Mouse (Mus musculus) liver, embryonic 11.5 days (tissue): ENCODE results near the gene Iqcf3. TPM values are rescaled to one million over a fixed set of nuclear protein-coding genes. Genes with fewer than 3 reads are reported as not detected.

Source experiments
- ATAC-seq: fragments of 200-750 bp; cut with Nextera tagmentation; replicated peaks from 2 replicates; pipeline ENCODE4 v1.8.0; 2017; ENCODE audit warnings: moderate number of reproducible peaks, mild to moderate bottlenecking, moderate TSS enrichment, moderate library complexity; ENCODE audit not compliant: low FRiP score
- DNase-seq: peaks from one replicate; pipeline ENCODE4 v3.0.0-alpha.2; 2017; ENCODE audit warnings: low spot score
- H3K27ac ChIP-seq: fragments of 300-500 bp; sonication (generic); 2 replicates; pipeline ENCODE4 v1.5.1; 2014; ENCODE audit warnings: mild to moderate bottlenecking, low read depth, low read length, control low read depth
- H3K27me3 ChIP-seq: fragments of 300-500 bp; sonication (generic); replicated peaks from 2 replicates; pipeline ENCODE4 v1.6.1; 2014; ENCODE audit warnings: low read length, mixed read lengths; ENCODE audit not compliant: control insufficient read depth, insufficient read depth
- H3K36me3 ChIP-seq: fragments of 300-500 bp; sonication (generic); 2 replicates; pipeline ENCODE4 v1.6.1; 2014; ENCODE audit warnings: mild to moderate bottlenecking, low read length, moderate library complexity, mixed read lengths; ENCODE audit not compliant: control insufficient read depth, insufficient read depth
- H3K4me1 ChIP-seq: fragments of 300-500 bp; sonication (generic); replicated peaks from 2 replicates; pipeline ENCODE4 v1.6.1; 2014; ENCODE audit warnings: low read length, mixed read lengths; ENCODE audit not compliant: control insufficient read depth, insufficient read depth
- H3K4me2 ChIP-seq: fragments of 300-500 bp; sonication (generic); 2 replicates; pipeline ENCODE4 v1.6.1; 2014; ENCODE audit warnings: mild to moderate bottlenecking, control low read depth, moderate library complexity
- H3K4me3 ChIP-seq: fragments of 300-500 bp; sonication (generic); 2 replicates; pipeline ENCODE4 v1.5.1; 2014; ENCODE audit warnings: low read depth, low read length, control low read depth
- H3K9ac ChIP-seq: fragments of 300-500 bp; sonication (generic); 2 replicates; pipeline ENCODE4 v1.6.1; 2014; ENCODE audit warnings: low read depth, low read length, control low read depth
- H3K9me3 ChIP-seq: fragments of 300-500 bp; sonication (generic); 2 replicates; pipeline ENCODE4 v1.6.1; 2016; ENCODE audit warnings: low read length, inconsistent platforms, mixed read lengths; ENCODE audit not compliant: control insufficient read depth
- WGBS: fragments of 180-500 bp; shearing (Covaris S2); extraction: QIAGEN DNeasy Blood & Tissue Kit; methylation state at CpG from one replicate; pipeline ENCODE4 v1.1.7; 2014; 5-methylcytosine and 5-hydroxymethylcytosine counted together
- polyA plus RNA-seq: library from polyadenylated mRNA; unstranded; fragments of >200 nt; fragmentation: Nextera tagmentation; extraction: Ambion mirVana; gene quantifications from 2 replicates; pipeline ENCODE4 v1.2.1, GENCODE M21; 2014

The Iqcf3 gene
- polyA plus RNA-seq, 1 experiment from 2014 or later, result not detected

- Histone ChIP-seq H3K27me3 (no peaks in the 10 kb centered on the region), H3K4me3 (no peak overlapping the region), H3K4me2 (no peak overlapping the region), H3K9ac (no peak overlapping the region), H3K27ac (no peak overlapping the region), H3K36me3 (no peaks in the 10 kb centered on the region), H3K9me3 (no peaks in the 10 kb centered on the region), H3K4me1 (no peaks in the 10 kb centered on the region)
- WGBS, result 23% methylated on average over 3 of the region's 3 CpGs
- ATAC-seq (no peak; the same call in 1 of the 2 replicates), DNase-seq (no peak)
Measured at GRCm38 (mm10) chr9:106531833-106532232, 29.6 kb downstream of the Iqcf3 start.

GRCm38 (mm10) chr9:106519909-106520308, 41.5 kb downstream of the Iqcf3 start:
- no peak for DNase-seq
- 65% methylated on average over 8 of the region's 8 CpGs for WGBS
- Histone ChIP-seq H3K9me3 (no peaks in the 10 kb centered on the region), H3K9ac (no peak overlapping the region), H3K27me3 (no peaks in the 10 kb centered on the region), H3K27ac (no peak overlapping the region), H3K4me2 (no peak overlapping the region), H3K4me3 (no peak overlapping the region), H3K36me3 (no peaks in the 10 kb centered on the region), H3K4me1 (no peaks in the 10 kb centered on the region)
- ATAC-seq, result no peak

- Histone ChIP-seq H3K9me3 (no peaks in the 10 kb centered on the region), H3K4me1 (no peaks in the 10 kb centered on the region), H3K27me3 (no peaks in the 10 kb centered on the region), H3K9ac (no peak overlapping the region), H3K4me3 (no peak overlapping the region), H3K4me2 (no peak overlapping the region), H3K36me3 (no peaks in the 10 kb centered on the region), H3K27ac (no peak overlapping the region)
- ATAC-seq, result no peak
- DNase-seq, result no peak
- 54% methylated on average over 2 of the region's 2 CpGs for WGBS
Measured at GRCm38 (mm10) chr9:106519433-106519832, 42.0 kb downstream of the Iqcf3 start.

GRCm38 (mm10) chr9:106514273-106514672, 47.2 kb downstream of the Iqcf3 start, which contains the start of gene Iqcf5:
Gene Iqcf5, plus strand, starts transcription at chr9:106514573.
- Histone ChIP-seq H3K4me2 (no peak within 1 kb of the TSS), H3K27ac (no peak within 1 kb of the TSS), H3K9me3 (no peaks in the 10 kb centered on the region), H3K27me3 (no peaks in the 10 kb centered on the region), H3K9ac (no peak within 1 kb of the TSS), H3K4me1 (no peaks in the 10 kb centered on the region), H3K4me3 (no peak within 1 kb of the TSS), H3K36me3 (no peaks in the 10 kb centered on the region)
- ATAC-seq, result no peak
- 81% methylated on average over 4 of the region's 4 CpGs for WGBS
- no peak for DNase-seq

DNA sequence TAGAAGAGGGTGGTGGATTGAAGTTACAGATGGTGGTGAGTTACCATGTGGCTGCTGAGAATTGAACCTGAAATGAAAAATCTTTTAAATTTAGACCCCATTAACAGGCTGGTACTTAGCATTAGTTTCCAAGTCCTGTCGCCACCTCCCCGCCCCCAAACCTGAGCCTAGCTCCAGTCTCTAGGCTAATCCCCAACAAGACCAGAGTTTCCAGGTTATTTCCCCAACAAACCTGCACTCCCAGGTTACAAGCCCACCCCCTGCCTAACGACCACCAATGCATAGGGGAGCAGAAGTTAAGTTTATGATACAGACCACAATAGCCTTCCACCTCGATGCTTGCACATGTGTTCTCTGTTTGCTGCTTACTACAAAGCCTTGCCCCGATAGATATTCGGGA, 47.9 kb downstream of the Iqcf3 start:
- 72% methylated on average over 6 of the region's 6 CpGs for WGBS
- Histone ChIP-seq H3K36me3 (no peaks in the 10 kb centered on the region), H3K27me3 (no peaks in the 10 kb centered on the region), H3K4me1 (no peaks in the 10 kb centered on the region), H3K4me2 (no peak overlapping the region), H3K9me3 (no peaks in the 10 kb centered on the region), H3K4me3 (no peak overlapping the region), H3K27ac (no peak overlapping the region), H3K9ac (no peak overlapping the region)
- DNase-seq (no peak), ATAC-seq (no peak)

DNA sequence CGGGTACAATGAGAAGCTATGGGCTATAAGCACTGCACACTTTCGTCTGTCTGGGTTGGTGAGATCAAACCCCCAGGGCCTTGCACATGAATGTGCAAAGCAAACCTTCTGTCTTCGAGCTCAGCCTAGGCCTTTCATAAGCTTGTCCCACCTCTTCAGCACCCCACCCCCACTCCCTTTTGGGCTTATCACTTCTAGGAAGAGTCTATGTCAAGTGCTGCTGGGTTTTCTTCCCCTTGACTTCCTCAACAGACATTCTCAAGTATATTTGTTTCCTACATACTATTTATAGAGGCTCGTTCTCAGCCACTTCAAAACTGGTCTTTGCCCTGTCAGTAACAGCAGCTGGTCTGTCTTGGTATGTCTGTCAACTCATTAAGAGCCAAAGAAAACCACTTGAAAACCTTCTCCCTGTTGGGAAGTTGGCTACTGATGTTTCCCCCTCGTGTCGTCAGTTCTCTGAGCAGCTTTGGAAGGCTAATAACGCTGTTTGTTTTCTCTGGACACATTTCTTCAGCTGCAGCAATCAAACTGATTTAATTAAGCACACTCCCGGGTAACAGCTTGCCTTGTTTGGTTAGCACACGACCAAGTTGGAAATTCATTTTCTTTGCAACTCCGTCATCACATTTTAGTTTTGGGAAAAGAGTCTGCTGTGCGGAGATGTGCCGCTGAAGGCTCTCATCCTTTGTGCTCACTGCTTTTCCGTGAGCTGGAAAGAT, 48.5 kb downstream of the Iqcf3 start:
- no peak for DNase-seq
- Histone ChIP-seq H3K27ac (no peak overlapping the region), H3K27me3 (no peaks in the 10 kb centered on the region), H3K4me2 (no peak overlapping the region), H3K36me3 (no peaks in the 10 kb centered on the region), H3K4me3 (no peak overlapping the region), H3K4me1 (no peaks in the 10 kb centered on the region), H3K9me3 (no peaks in the 10 kb centered on the region), H3K9ac (no peak overlapping the region)
- WGBS, result 56% methylated on average over 13 of the region's 13 CpGs
- no peak for ATAC-seq

- Histone ChIP-seq H3K9me3 (no peaks in the 10 kb centered on the region), H3K9ac (no peak overlapping the region), H3K27me3 (no peaks in the 10 kb centered on the region), H3K4me3 (no peak overlapping the region), H3K4me2 (no peak overlapping the region), H3K27ac (no peak overlapping the region), H3K4me1 (no peaks in the 10 kb centered on the region), H3K36me3 (no peaks in the 10 kb centered on the region)
- 87% methylated on average over 10 of the region's 10 CpGs for WGBS
- DNase-seq (no peak), ATAC-seq (no peak)
Measured at GRCm38 (mm10) chr9:106509356-106509755, 52.1 kb downstream of the Iqcf3 start.

DNA sequence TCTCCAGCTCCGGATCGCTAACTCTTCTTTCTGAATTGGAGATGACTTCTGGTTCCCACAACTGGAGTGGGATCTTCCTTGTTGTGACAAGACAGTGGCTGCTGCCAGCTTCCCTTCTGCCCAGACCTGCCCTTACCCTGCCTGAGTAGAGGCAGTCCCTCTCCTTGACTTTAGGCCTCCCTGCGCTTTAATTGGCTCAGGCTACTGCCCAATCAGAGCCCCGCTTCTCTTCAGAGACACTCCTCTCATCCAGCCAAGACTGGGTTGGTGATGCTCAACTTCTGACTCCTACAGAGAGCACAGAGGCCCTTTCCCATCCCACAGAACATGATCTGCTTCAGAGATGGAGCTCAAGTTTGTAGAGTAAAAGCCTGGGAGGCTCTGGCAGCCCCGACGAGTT, 57.2 kb downstream of the Iqcf3 start:
- no peak for DNase-seq
- ATAC-seq, result no peak
- Histone ChIP-seq H3K4me3 (no peak overlapping the region), H3K27me3 (no peaks in the 10 kb centered on the region), H3K27ac (no peak overlapping the region), H3K36me3 (no peaks in the 10 kb centered on the region), H3K4me1 (no peaks in the 10 kb centered on the region), H3K9me3 (no peaks in the 10 kb centered on the region), H3K9ac (no peak overlapping the region), H3K4me2 (no peak overlapping the region)
- 63% methylated on average over 6 of the region's 6 CpGs for WGBS

DNA sequence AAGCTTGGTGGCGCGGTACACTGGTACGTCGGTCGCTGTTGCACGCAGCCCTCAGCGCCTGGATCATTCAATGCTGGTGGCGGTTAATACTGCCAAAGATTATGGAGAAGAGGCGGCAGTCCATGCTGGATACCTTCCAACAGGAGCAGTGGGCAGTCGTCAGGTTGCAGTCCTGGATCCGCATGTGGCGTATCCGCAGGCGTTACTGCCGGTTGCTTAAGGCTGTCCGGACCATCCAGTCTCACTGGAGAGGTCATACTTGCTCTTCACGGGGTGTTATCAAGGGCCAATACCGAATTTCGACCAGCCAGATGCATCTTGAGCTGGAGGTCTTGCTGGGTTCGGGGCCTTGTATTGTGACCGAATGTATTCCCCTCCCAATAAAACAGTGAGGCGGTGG, 59.6 kb downstream of the Iqcf3 start:
- Histone ChIP-seq H3K4me1 (no peaks in the 10 kb centered on the region), H3K9ac (no peak overlapping the region), H3K4me2 (no peak overlapping the region), H3K27ac (no peak overlapping the region), H3K36me3 (no peaks in the 10 kb centered on the region), H3K27me3 (no peaks in the 10 kb centered on the region), H3K4me3 (no peak overlapping the region), H3K9me3 (no peaks in the 10 kb centered on the region)
- WGBS, result 84% methylated on average over 22 of the region's 22 CpGs
- ATAC-seq (no peak), DNase-seq (no peak)
